Mouse (Mus musculus): ENCODE results near the gene Mst1r.

DNA sequence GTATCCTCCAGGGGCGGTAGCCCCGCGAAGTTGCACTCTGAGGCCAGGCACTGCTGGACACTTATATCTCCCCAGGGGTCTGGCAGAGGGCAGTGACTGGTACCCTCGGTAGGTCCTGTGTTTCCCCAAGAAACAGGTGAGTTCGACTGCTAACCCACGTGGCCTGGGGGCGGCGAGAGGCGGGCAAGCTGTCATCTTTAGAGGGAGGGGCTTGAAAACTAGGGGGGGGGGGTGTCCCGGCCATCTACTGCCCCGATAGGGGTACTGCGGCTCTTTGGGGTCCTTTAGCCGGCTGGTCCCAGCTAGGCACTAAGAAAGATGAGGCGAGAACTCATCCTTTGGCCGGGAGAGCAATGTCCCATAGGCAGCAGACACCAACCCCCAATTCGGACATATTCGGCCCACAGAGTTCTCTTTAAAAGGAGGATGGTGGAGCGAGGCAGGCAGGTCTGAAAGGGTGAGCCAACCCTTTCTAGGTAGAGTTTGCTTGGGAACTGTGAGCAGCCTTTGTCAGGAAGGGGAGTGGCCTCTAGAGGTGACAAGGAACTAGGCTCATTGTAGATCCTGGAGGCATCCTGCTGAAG, 18.3 kb upstream of the Mst1r start:
- TF ChIP-seq CTCF (IDR thresholded peaks at IDR 0.05; ENCODE audit: low read depth, low read length): no peak
- no peak for TF ChIP-seq POLR2A (IDR thresholded peaks at IDR 0.05; ENCODE audit: insufficient read depth, low read length)

Data from ES-Bruce4 (cell line).